Comparison of ENCODE assay signal across 8 mouse cellular contexts in genomic region chr15:102324654-102325473, GRCm38 (mm10). TPM values are rescaled to one million over a fixed set of nuclear protein-coding genes. Genes with fewer than 3 reads are reported as not detected.
DNase-seq lines count a peak whose midpoint lies in the region; ATAC-seq lines count a peak whose summit lies in the region.

No protein-coding gene starts in this region.

- H3K4me3 ChIP-seq in lung, embryonic 16.5 days (ENCODE audit: low read length), result peak overlapping the region; percentile 11; the same call in 1 of the 2 replicates
- no peak overlapping the region for H3K4me3 ChIP-seq in embryonic facial prominence, embryonic 12.5 days
- no peak overlapping the region for H3K4me3 ChIP-seq in midbrain, embryonic 16.5 days (ENCODE audit: low read depth, low read length)

- no peak for ATAC-seq in lung, embryonic 16.5 days (ENCODE audit: low read depth)
- ATAC-seq in embryonic facial prominence, embryonic 12.5 days (ENCODE audit: insufficient number of reproducible peaks, insufficient read depth, low FRiP score, low TSS enrichment), result no peak
- no peak for ATAC-seq in midbrain, embryonic 16.5 days

- H3K36me3 ChIP-seq in lung, embryonic 16.5 days (ENCODE audit: control insufficient read depth, insufficient read depth, low read length), result peaks cover 30% of the 10 kb centered on the region
- H3K36me3 ChIP-seq in embryonic facial prominence, embryonic 12.5 days, result peaks cover 57% of the 10 kb centered on the region
- H3K36me3 ChIP-seq in midbrain, embryonic 16.5 days (ENCODE audit: control insufficient read depth, insufficient read depth, low read length), result peaks cover 4% of the 10 kb centered on the region

- peak overlapping the region; percentile 52 for H3K4me2 ChIP-seq in lung, embryonic 16.5 days (ENCODE audit: low read depth, low read length)
- peak overlapping the region; percentile 84 for H3K4me2 ChIP-seq in embryonic facial prominence, embryonic 12.5 days (replicated peaks)
- peak overlapping the region; percentile 51 for H3K4me2 ChIP-seq in midbrain, embryonic 16.5 days (ENCODE audit: low read length)

- no peaks in the 10 kb centered on the region for H3K9me3 ChIP-seq in lung, embryonic 16.5 days (ENCODE audit: control insufficient read depth, low read length)
- no peaks in the 10 kb centered on the region for H3K9me3 ChIP-seq in embryonic facial prominence, embryonic 12.5 days
- H3K9me3 ChIP-seq in midbrain, embryonic 16.5 days (replicated peaks; ENCODE audit: control insufficient read depth, low read length, poor library complexity, severe bottlenecking), result no peaks in the 10 kb centered on the region

- H3K4me1 ChIP-seq in lung, embryonic 16.5 days (replicated peaks; ENCODE audit: control insufficient read depth, insufficient read depth, low read length), result peaks cover 7% of the 10 kb centered on the region
- H3K4me1 ChIP-seq in embryonic facial prominence, embryonic 12.5 days, result peaks cover 7% of the 10 kb centered on the region; the same call in 1 of the 2 replicates
- peaks cover 12% of the 10 kb centered on the region for H3K4me1 ChIP-seq in midbrain, embryonic 16.5 days (ENCODE audit: control insufficient read depth, insufficient read depth, low read length)

- WGBS in lung, embryonic 16.5 days, result 72% methylated on average over 12 of the region's 12 CpGs
- WGBS in embryonic facial prominence, embryonic 12.5 days, result 75% methylated on average over 12 of the region's 12 CpGs
- 82% methylated on average over 12 of the region's 12 CpGs for WGBS in midbrain, embryonic 16.5 days

- 0 out of 2 replicates have a peak overlapping the region, but pooled peaks have one; percentile 9 for H3K9ac ChIP-seq in lung, embryonic 16.5 days (ENCODE audit: low read length)
- no peak overlapping the region for H3K9ac ChIP-seq in embryonic facial prominence, embryonic 12.5 days
- H3K9ac ChIP-seq in midbrain, embryonic 16.5 days (ENCODE audit: low read depth, low read length), result no peak overlapping the region

- H3K27me3 ChIP-seq in lung, embryonic 16.5 days (ENCODE audit: control insufficient read depth, insufficient read depth, low read depth, low read length), result no peaks in the 10 kb centered on the region
- no peaks in the 10 kb centered on the region for H3K27me3 ChIP-seq in embryonic facial prominence, embryonic 12.5 days
- no peaks in the 10 kb centered on the region for H3K27me3 ChIP-seq in midbrain, embryonic 16.5 days (ENCODE audit: control insufficient read depth, insufficient read depth, low read depth, low read length)

- DNase-seq in lung, postnatal 25 days (ENCODE audit: low spot score), result no peak
- DNase-seq in kidney, adult 8-10 months, result peak; percentile 25 to 33
- DNase-seq in layer of hippocampus, adult 18-20 months (ENCODE audit: low spot score in 2 of 2), result no peak
- DNase-seq in embryo, embryonic 11 days, result no peak
- DNase-seq in right cerebral cortex, postnatal 25 days, result no peak

- no peak overlapping the region for H3K27ac ChIP-seq in lung, embryonic 16.5 days (ENCODE audit: low read length)
- H3K27ac ChIP-seq in embryonic facial prominence, embryonic 12.5 days, result no peak overlapping the region; the same call in 1 of the 2 replicates
- H3K27ac ChIP-seq in midbrain, embryonic 16.5 days (ENCODE audit: low read length), result no peak overlapping the region

RNA-seq across cellular contexts. Expression of gene Pfdn5, which starts 1.1 kb away (rescaled TPM):
- 390 and 403 TPM in 2 replicates for polyA plus RNA-seq in lung, embryonic 16.5 days (2015; fragmentation: Nextera tagmentation; extraction: Ambion mirVana)
- 433 and 448 TPM in 2 replicates for polyA plus RNA-seq in embryonic facial prominence, embryonic 12.5 days (2016; fragmentation: Nextera tagmentation; extraction: Ambion mirVana)
- polyA plus RNA-seq in midbrain, embryonic 16.5 days (2015; fragmentation: Nextera tagmentation; extraction: Ambion mirVana), result 479 TPM in 2 replicates
- total RNA-seq in layer of hippocampus, adult 18-20 months (2021), result 100 to 1,000 TPM; 469 to 474 TPM

RNA-seq across cellular contexts. Expression of gene Myg1, which starts 6.6 kb away (rescaled TPM):
- polyA plus RNA-seq in lung, embryonic 16.5 days (2015; fragmentation: Nextera tagmentation; extraction: Ambion mirVana), result 98.3 and 101 TPM in 2 replicates
- polyA plus RNA-seq in embryonic facial prominence, embryonic 12.5 days (2016; fragmentation: Nextera tagmentation; extraction: Ambion mirVana), result 113 and 114 TPM in 2 replicates
- 89.1 and 91.2 TPM in 2 replicates for polyA plus RNA-seq in midbrain, embryonic 16.5 days (2015; fragmentation: Nextera tagmentation; extraction: Ambion mirVana)
- 10 to 100 TPM; 69.4 to 72.5 TPM for total RNA-seq in layer of hippocampus, adult 18-20 months (2021)

RNA-seq across cellular contexts. Expression of gene Aaas, which starts 25.7 kb away (rescaled TPM):
- 73.5 and 80.3 TPM in 2 replicates for polyA plus RNA-seq in lung, embryonic 16.5 days (2015; fragmentation: Nextera tagmentation; extraction: Ambion mirVana)
- 78.4 and 89.3 TPM in 2 replicates for polyA plus RNA-seq in embryonic facial prominence, embryonic 12.5 days (2016; fragmentation: Nextera tagmentation; extraction: Ambion mirVana)
- polyA plus RNA-seq in midbrain, embryonic 16.5 days (2015; fragmentation: Nextera tagmentation; extraction: Ambion mirVana), result 30.2 and 31.1 TPM in 2 replicates
- 10 to 100 TPM; 19.2 to 23.6 TPM for total RNA-seq in layer of hippocampus, adult 18-20 months (2021)

RNA-seq across cellular contexts. Expression of gene Espl1, which starts 28.8 kb away (rescaled TPM):
- polyA plus RNA-seq in lung, embryonic 16.5 days (2015; fragmentation: Nextera tagmentation; extraction: Ambion mirVana), result 27.3 and 30.6 TPM in 2 replicates
- polyA plus RNA-seq in embryonic facial prominence, embryonic 12.5 days (2016; fragmentation: Nextera tagmentation; extraction: Ambion mirVana), result 36.1 and 37.1 TPM in 2 replicates
- 4.0 and 4.7 TPM in 2 replicates for polyA plus RNA-seq in midbrain, embryonic 16.5 days (2015; fragmentation: Nextera tagmentation; extraction: Ambion mirVana)
- 1 to 10 TPM in 1 of 2 experiments, under 1 TPM in 1; 0.64 to 1.4 TPM for total RNA-seq in layer of hippocampus, adult 18-20 months (2021)

RNA-seq across cellular contexts. Expression of gene Sp7, which starts 42.1 kb away (rescaled TPM):
- polyA plus RNA-seq in lung, embryonic 16.5 days (2015; fragmentation: Nextera tagmentation; extraction: Ambion mirVana), result 0.25 and 1.6 TPM in 2 replicates
- 8.5 and 9.4 TPM in 2 replicates for polyA plus RNA-seq in embryonic facial prominence, embryonic 12.5 days (2016; fragmentation: Nextera tagmentation; extraction: Ambion mirVana)
- polyA plus RNA-seq in midbrain, embryonic 16.5 days (2015; fragmentation: Nextera tagmentation; extraction: Ambion mirVana), result 0.40 and 0.55 TPM in 2 replicates
- under 1 TPM; 0.41 to 0.45 TPM for total RNA-seq in layer of hippocampus, adult 18-20 months (2021)

Comparison
In these comparisons a context has a peak if more than half of its experiments do, and no peak if none do; other contexts are left out.
1. DNase-seq: peak in kidney, adult 8-10 months (2 of 2); none in lung, postnatal 25 days (single experiment), layer of hippocampus, adult 18-20 months (0 of 2), embryo, embryonic 11 days (single experiment) and right cerebral cortex, postnatal 25 days (single experiment).
2. Peak in every context shown above with its lines, with median percentiles within 50 percentile points of each other: H3K4me2 ChIP-seq.